Mouse (Mus musculus): ENCODE data around the gene Ppp4r3a. TPM values are rescaled to one million over a fixed set of nuclear protein-coding genes. Genes with fewer than 3 reads are reported as not detected.

The Ppp4r3a gene
- polyA plus RNA-seq, 1 experiment from 2014 or later: 58.9 TPM

GRCm38 (mm10) chr12:101011017-101011416 is 72.5 kb downstream of the Ppp4r3a start:
- Histone ChIP-seq H3K9ac (ENCODE audit: low read depth, low read length) (no peak overlapping the region), H3K27me3 (ENCODE audit: control insufficient read depth, insufficient read depth, low read length) (no peaks in the 10 kb centered on the region), H3K4me3 (ENCODE audit: low read length) (no peak overlapping the region), H3K27ac (ENCODE audit: low read depth, low read length) (no peak overlapping the region), H3K9me3 (ENCODE audit: control insufficient read depth, low read length) (no peaks in the 10 kb centered on the region), H3K36me3 (ENCODE audit: control insufficient read depth, insufficient read depth, low read length) (no peaks in the 10 kb centered on the region), H3K4me2 (replicated peaks; ENCODE audit: low read depth, low read length) (no peak overlapping the region), H3K4me1 (ENCODE audit: control insufficient read depth, insufficient read depth, low read length) (peaks cover 70% of the 10 kb centered on the region)
- ATAC-seq (ENCODE audit: low FRiP score, low TSS enrichment): no peak
- WGBS: 54% methylated on average over 7 of the region's 7 CpGs

- no peak overlapping the region for H3K9ac ChIP-seq (ENCODE audit: low read depth, low read length)
- no peak overlapping the region for H3K27ac ChIP-seq (ENCODE audit: low read depth, low read length)
- WGBS: 49% methylated on average over 10 of the region's 10 CpGs
- no peaks in the 10 kb centered on the region for H3K36me3 ChIP-seq (ENCODE audit: control insufficient read depth, insufficient read depth, low read length)
- peaks cover 64% of the 10 kb centered on the region for H3K4me1 ChIP-seq (ENCODE audit: control insufficient read depth, insufficient read depth, low read length)
- H3K4me2 ChIP-seq (replicated peaks; ENCODE audit: low read depth, low read length): no peak overlapping the region
- H3K27me3 ChIP-seq (ENCODE audit: control insufficient read depth, insufficient read depth, low read length): no peaks in the 10 kb centered on the region
- ATAC-seq (ENCODE audit: low FRiP score, low TSS enrichment): no peak
- no peak overlapping the region for H3K4me3 ChIP-seq (ENCODE audit: low read length)
- no peaks in the 10 kb centered on the region for H3K9me3 ChIP-seq (ENCODE audit: control insufficient read depth, low read length)
These were observed 73.2 kb downstream of the Ppp4r3a start for GRCm38 (mm10) chr12:101010148-101010920.

- ATAC-seq (ENCODE audit: low FRiP score, low TSS enrichment): no peak
- Histone ChIP-seq H3K4me3 (ENCODE audit: low read length) (no peak overlapping the region), H3K27me3 (ENCODE audit: control insufficient read depth, insufficient read depth, low read length) (no peaks in the 10 kb centered on the region), H3K4me1 (ENCODE audit: control insufficient read depth, insufficient read depth, low read length) (peaks cover 59% of the 10 kb centered on the region), H3K36me3 (ENCODE audit: control insufficient read depth, insufficient read depth, low read length) (no peaks in the 10 kb centered on the region), H3K9ac (ENCODE audit: low read depth, low read length) (no peak overlapping the region), H3K9me3 (ENCODE audit: control insufficient read depth, low read length) (no peaks in the 10 kb centered on the region), H3K4me2 (replicated peaks; ENCODE audit: low read depth, low read length) (no peak overlapping the region), H3K27ac (ENCODE audit: low read depth, low read length) (no peak overlapping the region)
- 83% methylated on average over 4 of the region's 4 CpGs for WGBS
These were observed 74.3 kb downstream of the Ppp4r3a start for GRCm38 (mm10) chr12:101009225-101009624.

GRCm38 (mm10) chr12:101008648-101009047 is 74.9 kb downstream of the Ppp4r3a start:
- H3K4me1 ChIP-seq (ENCODE audit: control insufficient read depth, insufficient read depth, low read length): peaks cover 59% of the 10 kb centered on the region
- H3K36me3 ChIP-seq (ENCODE audit: control insufficient read depth, insufficient read depth, low read length): no peaks in the 10 kb centered on the region
- no peak overlapping the region for H3K27ac ChIP-seq (ENCODE audit: low read depth, low read length)
- no peaks in the 10 kb centered on the region for H3K27me3 ChIP-seq (ENCODE audit: control insufficient read depth, insufficient read depth, low read length)
- no peak overlapping the region for H3K9ac ChIP-seq (ENCODE audit: low read depth, low read length)
- H3K9me3 ChIP-seq (ENCODE audit: control insufficient read depth, low read length): no peaks in the 10 kb centered on the region
- no peak overlapping the region for H3K4me2 ChIP-seq (replicated peaks; ENCODE audit: low read depth, low read length)
- 41% methylated on average over 4 of the region's 4 CpGs for WGBS
- H3K4me3 ChIP-seq (ENCODE audit: low read length): no peak overlapping the region
- ATAC-seq (ENCODE audit: low FRiP score, low TSS enrichment): no peak

GRCm38 (mm10) chr12:101007968-101008481 is 75.5 kb downstream of the Ppp4r3a start:
- H3K9me3 ChIP-seq (ENCODE audit: control insufficient read depth, low read length): no peaks in the 10 kb centered on the region
- H3K9ac ChIP-seq (ENCODE audit: low read depth, low read length): no peak overlapping the region
- no peak overlapping the region for H3K27ac ChIP-seq (ENCODE audit: low read depth, low read length)
- peaks cover 59% of the 10 kb centered on the region for H3K4me1 ChIP-seq (ENCODE audit: control insufficient read depth, insufficient read depth, low read length)
- no peak for ATAC-seq (ENCODE audit: low FRiP score, low TSS enrichment)
- no peaks in the 10 kb centered on the region for H3K36me3 ChIP-seq (ENCODE audit: control insufficient read depth, insufficient read depth, low read length)
- no peak overlapping the region for H3K4me2 ChIP-seq (replicated peaks; ENCODE audit: low read depth, low read length)
- H3K27me3 ChIP-seq (ENCODE audit: control insufficient read depth, insufficient read depth, low read length): no peaks in the 10 kb centered on the region
- no peak overlapping the region for H3K4me3 ChIP-seq (ENCODE audit: low read length)
- 22% methylated on average over 10 of the region's 10 CpGs for WGBS

- Histone ChIP-seq H3K27ac (ENCODE audit: low read depth, low read length) (no peak overlapping the region), H3K9me3 (ENCODE audit: control insufficient read depth, low read length) (no peaks in the 10 kb centered on the region), H3K4me3 (ENCODE audit: low read length) (no peak overlapping the region), H3K36me3 (ENCODE audit: control insufficient read depth, insufficient read depth, low read length) (no peaks in the 10 kb centered on the region), H3K4me1 (ENCODE audit: control insufficient read depth, insufficient read depth, low read length) (peaks cover 59% of the 10 kb centered on the region), H3K4me2 (replicated peaks; ENCODE audit: low read depth, low read length) (no peak overlapping the region), H3K9ac (ENCODE audit: low read depth, low read length) (no peak overlapping the region), H3K27me3 (ENCODE audit: control insufficient read depth, insufficient read depth, low read length) (no peaks in the 10 kb centered on the region)
- no peak for ATAC-seq (ENCODE audit: low FRiP score, low TSS enrichment)
- 60% methylated on average over 9 of the region's 9 CpGs for whole genome bisulfite sequencing
These were observed 76.1 kb downstream of the Ppp4r3a start for GRCm38 (mm10) chr12:101007427-101007826.

- 84% methylated on average over 12 of the region's 12 CpGs for WGBS
- Histone ChIP-seq H3K27me3 (ENCODE audit: control insufficient read depth, insufficient read depth, low read length) (no peaks in the 10 kb centered on the region), H3K9ac (ENCODE audit: low read depth, low read length) (no peak overlapping the region), H3K27ac (ENCODE audit: low read depth, low read length) (no peak overlapping the region), H3K4me1 (ENCODE audit: control insufficient read depth, insufficient read depth, low read length) (peaks cover 59% of the 10 kb centered on the region), H3K4me3 (ENCODE audit: low read length) (no peak overlapping the region), H3K36me3 (ENCODE audit: control insufficient read depth, insufficient read depth, low read length) (no peaks in the 10 kb centered on the region), H3K4me2 (replicated peaks; ENCODE audit: low read depth, low read length) (no peak overlapping the region), H3K9me3 (ENCODE audit: control insufficient read depth, low read length) (no peaks in the 10 kb centered on the region)
- no peak for ATAC-seq (ENCODE audit: low FRiP score, low TSS enrichment)
These were observed 77.7 kb downstream of the Ppp4r3a start for GRCm38 (mm10) chr12:101005665-101006420.

- Histone ChIP-seq H3K27ac (ENCODE audit: low read depth, low read length) (no peak overlapping the region), H3K27me3 (ENCODE audit: control insufficient read depth, insufficient read depth, low read length) (no peaks in the 10 kb centered on the region), H3K36me3 (ENCODE audit: control insufficient read depth, insufficient read depth, low read length) (no peaks in the 10 kb centered on the region), H3K9ac (ENCODE audit: low read depth, low read length) (no peak overlapping the region), H3K4me2 (replicated peaks; ENCODE audit: low read depth, low read length) (no peak overlapping the region), H3K4me3 (ENCODE audit: low read length) (no peak overlapping the region), H3K9me3 (ENCODE audit: control insufficient read depth, low read length) (no peaks in the 10 kb centered on the region), H3K4me1 (ENCODE audit: control insufficient read depth, insufficient read depth, low read length) (peaks cover 56% of the 10 kb centered on the region)
- WGBS: 88% methylated on average over 5 of the region's 5 CpGs
- no peak for ATAC-seq (ENCODE audit: low FRiP score, low TSS enrichment)
These were observed 78.5 kb downstream of the Ppp4r3a start for GRCm38 (mm10) chr12:101004982-101005381.

Measured in kidney, embryonic 14.5 days (tissue).